Mouse (Mus musculus): ENCODE measurements around the gene Btbd9. TPM values are rescaled to one million over a fixed set of nuclear protein-coding genes. Genes with fewer than 3 reads are reported as not detected.

The Btbd9 gene
- total RNA-seq, 4 experiments from 2014 or later: 11.9 to 18.5 (median 12.6) TPM

DNA sequence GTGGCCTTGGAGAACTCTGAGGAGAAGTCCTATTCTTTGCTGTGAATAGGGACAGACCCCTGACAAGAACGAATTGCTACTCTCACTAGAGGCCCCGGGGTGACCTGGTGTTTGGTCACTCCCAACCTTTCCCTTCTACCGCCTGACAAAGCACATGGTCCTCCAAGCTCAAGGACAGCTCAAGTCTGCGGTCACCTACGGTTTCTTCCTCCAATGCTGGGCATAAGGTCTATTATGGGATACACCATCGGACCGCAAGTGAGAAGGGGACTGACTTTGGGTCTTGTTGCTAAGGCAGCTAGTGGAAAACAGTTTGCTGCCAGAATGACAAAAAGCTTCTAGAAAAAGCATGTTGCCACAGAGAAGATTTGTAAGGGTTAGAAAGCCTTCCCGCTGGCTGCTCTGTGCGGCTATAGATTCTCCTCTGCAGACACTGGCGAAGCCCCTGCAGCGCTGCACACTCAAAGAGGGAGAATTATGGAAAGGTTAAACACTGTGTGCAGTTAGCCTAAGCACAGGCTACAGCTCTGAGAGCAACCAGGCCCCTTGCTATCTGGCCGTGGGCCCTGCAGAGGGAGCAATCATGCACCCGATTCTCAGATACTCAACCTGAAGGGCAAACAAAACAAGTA is 235.7 kb downstream of the Btbd9 start:
- DNase-seq (ENCODE audit: low spot score in 2 of 2): no peak

GRCm38 (mm10) chr17:30339317-30339716 is 237.0 kb downstream of the Btbd9 start:
- DNase-seq (ENCODE audit: low spot score in 2 of 2): no peak

- no peak for DNase-seq (ENCODE audit: low spot score in 2 of 2)
These were observed 239.5 kb downstream of the Btbd9 start for GRCm38 (mm10) chr17:30336816-30337215.

DNA sequence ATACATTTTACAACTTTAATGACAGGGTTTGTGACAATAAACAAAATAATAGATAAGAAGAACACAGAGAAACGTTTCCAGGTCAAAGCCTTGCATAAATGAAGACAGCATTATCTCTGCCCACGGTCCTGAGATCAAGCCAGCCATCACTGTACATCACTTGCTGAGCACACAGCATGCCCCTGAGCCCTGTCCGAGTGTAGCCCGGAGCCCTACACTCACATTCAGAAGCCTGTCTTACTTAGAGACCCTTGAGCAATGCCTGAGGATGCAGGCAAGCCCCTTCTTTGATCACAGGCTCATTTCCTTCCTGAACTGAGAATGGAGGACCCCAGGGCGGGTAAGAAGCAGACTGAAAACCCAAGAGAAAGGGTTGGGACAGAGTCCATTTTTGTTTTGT is 240.0 kb downstream of the Btbd9 start:
- DNase-seq (ENCODE audit: low spot score in 2 of 2): no peak

DNA sequence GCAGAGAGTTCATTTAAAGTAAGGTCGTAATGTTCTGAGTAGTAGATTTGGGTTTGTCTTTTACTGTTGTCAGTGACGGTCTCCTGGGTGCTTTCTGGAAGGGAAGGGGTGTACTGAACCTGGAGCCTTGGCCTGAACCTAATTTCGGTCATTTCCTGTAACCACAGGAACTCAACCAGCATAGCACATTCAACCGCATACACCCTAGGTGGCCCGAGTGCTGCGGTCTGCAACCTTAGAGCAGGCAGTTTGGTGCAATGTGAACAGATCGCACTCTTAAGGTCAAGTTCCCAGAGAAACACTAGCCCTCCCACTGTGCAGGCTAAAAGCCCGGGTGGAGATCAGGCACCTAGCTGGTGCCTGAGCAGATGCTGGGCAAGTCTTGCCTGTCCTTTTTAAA is 240.5 kb downstream of the Btbd9 start:
- DNase-seq (ENCODE audit: low spot score in 2 of 2): no peak

- no peak for DNase-seq (ENCODE audit: low spot score in 2 of 2)
These were observed 242.0 kb downstream of the Btbd9 start for GRCm38 (mm10) chr17:30334257-30334656.

- DNase-seq (ENCODE audit: low spot score in 2 of 2): no peak
These were observed 243.2 kb downstream of the Btbd9 start for GRCm38 (mm10) chr17:30333136-30333535.

GRCm38 (mm10) chr17:30331380-30331779 is 244.9 kb downstream of the Btbd9 start:
- DNase-seq (ENCODE audit: low spot score in 2 of 2): no peak

DNA sequence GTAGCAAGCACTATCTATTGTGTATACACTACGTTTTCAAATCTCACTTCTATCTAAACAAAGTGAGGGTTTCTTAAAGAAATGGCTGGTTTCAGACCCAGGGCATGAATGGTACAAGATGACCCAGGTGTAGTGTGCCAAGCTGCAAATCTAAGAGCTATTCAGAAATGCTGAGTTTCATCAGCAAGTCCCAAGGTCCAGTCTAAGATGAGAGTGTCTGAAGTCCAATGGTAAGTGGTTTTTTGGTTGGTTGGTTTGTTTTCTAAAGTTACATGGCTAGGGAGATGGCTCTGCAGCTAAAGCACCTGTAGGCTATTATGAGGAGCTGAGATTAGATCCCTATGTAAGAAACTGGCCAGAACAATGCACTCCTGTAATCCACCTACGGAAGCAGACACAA is 246.8 kb downstream of the Btbd9 start:
- no peak for DNase-seq (ENCODE audit: low spot score in 2 of 2)

DNA sequence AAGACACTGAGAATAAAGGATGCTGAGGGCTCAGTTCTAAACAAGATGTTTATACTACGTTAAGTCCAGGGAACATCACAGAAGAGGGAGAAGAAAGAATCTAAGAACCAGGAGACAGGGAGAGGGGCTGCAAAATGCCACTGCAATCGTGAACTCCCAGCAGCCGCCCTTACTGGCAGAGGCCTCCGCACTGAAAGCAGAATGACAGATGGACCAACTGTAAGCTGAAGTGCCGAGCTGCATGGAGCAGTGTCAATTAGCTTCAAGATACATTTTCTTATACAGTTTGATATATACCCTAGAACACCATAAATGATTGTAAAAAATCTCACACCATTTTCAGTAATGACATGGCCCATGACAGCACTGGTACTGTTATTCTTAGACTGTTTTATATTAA is 247.4 kb downstream of the Btbd9 start:
- DNase-seq (ENCODE audit: low spot score in 2 of 2): no peak

DNA sequence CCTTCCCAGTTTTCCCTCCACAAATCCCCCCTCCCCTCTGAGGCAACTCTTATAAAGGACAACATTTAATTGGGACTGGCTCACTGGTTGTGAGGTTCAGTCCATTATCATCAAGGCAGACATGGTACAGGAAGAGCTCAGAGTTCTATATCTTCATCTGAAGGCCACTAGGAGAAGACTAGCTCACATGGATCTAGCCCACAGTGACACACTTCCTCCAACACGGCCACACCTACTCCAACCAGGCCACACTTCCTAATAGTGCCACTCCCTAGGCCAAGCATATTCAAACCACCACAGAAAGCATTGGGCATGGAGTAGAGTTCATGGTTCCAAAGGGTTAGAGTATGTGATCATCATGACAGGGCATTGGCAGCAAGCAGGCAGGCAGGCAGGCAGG is 249.4 kb downstream of the Btbd9 start:
- DNase-seq (ENCODE audit: low spot score in 2 of 2): no peak

- no peak for DNase-seq (ENCODE audit: low spot score in 2 of 2)
These were observed 256.0 kb downstream of the Btbd9 start for GRCm38 (mm10) chr17:30320301-30320700.

DNA sequence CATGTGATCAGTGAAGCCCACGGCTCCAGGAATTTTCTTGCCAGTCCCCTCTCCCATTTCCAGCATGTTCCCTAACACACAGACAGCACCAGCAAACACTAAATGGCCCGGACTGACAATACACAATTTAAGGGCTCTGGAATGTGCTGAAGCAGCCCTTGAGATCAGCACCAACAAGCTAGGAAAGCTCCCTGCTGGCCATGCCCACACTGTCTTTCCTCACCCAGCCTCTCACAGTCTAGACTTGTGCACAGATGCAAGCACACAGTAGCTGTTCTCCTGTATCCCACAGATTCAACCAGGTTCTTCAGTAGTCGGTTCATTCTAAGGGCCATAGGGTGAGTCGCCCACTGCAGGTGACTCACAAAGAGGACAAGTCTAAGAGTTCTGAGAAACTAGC is 263.6 kb downstream of the Btbd9 start:
- DNase-seq (ENCODE audit: low spot score in 2 of 2): no peak

DNA sequence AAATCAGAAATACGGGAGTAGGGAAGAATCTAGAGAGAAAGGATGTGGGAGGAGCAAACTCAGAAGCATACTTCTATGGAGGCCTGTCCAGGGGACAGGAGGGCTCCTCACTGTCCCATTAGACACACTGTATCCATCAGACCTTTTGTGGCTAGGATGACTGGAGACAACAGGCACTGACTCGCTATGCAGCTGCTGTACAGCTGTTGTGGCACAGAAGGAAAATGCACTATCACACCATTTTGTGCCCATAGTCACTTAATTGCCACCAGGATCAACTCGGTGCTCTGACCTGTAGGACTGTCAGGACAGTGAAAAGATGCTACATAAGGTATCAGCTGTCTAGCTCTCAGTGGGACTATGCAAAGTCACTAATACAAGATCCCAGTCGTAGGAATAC is 266.7 kb downstream of the Btbd9 start:
- no peak for DNase-seq (ENCODE audit: low spot score in 2 of 2)

DNA sequence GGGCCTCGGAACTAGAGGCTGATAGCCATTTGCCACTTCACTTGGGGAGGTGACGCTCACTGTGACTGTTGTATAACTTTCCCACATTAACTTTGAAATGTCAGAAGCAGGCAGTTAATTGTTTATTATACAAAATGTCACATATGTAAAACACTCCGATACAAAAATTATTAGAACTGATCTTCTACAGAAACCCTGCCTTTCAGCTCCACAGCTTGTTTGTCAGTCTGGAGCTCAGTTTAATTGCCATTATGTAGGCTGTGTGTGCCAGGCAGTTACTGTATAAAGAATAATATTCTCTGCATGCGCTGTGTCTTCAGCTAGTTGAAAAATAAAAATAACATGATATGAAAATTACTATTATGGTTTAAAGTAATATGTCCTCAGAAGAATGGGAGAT is 267.4 kb downstream of the Btbd9 start:
- no peak for DNase-seq (ENCODE audit: low spot score in 2 of 2)

GRCm38 (mm10) chr17:30308317-30308716 is 268.0 kb downstream of the Btbd9 start:
- DNase-seq (ENCODE audit: low spot score in 2 of 2): no peak

- no peak for DNase-seq (ENCODE audit: low spot score in 2 of 2)
These were observed 269.1 kb downstream of the Btbd9 start for GRCm38 (mm10) chr17:30307168-30307567.

- no peak for DNase-seq (ENCODE audit: low spot score in 2 of 2)
These were observed 271.5 kb downstream of the Btbd9 start for GRCm38 (mm10) chr17:30304766-30305165.

DNA sequence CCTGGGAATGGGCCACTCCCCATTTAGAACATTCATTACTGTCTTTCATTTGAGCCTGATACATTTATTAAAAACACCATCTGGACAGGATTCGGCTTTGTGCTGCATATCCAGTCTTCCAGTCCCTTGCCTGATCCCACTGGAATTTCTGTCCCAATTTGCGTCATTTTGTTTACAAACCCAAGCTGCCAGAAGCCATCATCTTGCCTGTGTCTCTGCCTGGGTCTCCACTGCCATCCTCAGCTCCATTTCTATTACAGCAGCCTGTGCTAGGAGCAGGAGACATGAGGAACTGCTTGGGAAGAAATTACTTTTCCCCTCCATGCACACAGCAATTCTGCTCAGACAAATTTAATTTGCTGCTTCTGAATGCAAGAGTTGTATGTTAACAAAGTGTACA is 274.9 kb downstream of the Btbd9 start:
- no peak for DNase-seq (ENCODE audit: low spot score in 2 of 2)

GRCm38 (mm10) chr17:30297432-30297831 is 278.9 kb downstream of the Btbd9 start:
- no peak for DNase-seq (ENCODE audit: low spot score in 2 of 2)

GRCm38 (mm10) chr17:30296069-30296468 is 280.2 kb downstream of the Btbd9 start:
- DNase-seq (ENCODE audit: low spot score in 2 of 2): no peak

DNA sequence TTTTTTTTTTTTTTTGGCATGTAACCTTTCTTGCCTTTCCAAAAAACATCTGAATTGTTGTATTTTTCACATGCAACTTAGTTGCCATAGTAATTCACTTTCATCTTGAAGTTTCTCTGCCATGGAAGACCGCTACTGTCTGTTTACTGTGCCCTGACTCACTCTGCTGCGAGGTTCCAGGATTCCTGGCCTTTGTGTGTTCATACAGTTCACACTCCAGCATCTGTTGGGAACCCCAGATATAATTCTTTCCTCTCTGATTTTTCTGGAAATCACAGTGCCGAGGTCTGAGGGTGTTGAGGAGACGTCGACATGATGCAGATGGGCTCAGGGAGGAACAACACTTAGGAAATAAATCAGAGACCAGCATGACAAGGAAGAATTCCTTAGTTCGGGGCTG is 283.6 kb downstream of the Btbd9 start:
- no peak for DNase-seq (ENCODE audit: low spot score in 2 of 2)

- DNase-seq (ENCODE audit: low spot score in 2 of 2): no peak
These were observed 290.6 kb downstream of the Btbd9 start for GRCm38 (mm10) chr17:30285641-30286040.

GRCm38 (mm10) chr17:30283460-30284050 is 292.7 kb downstream of the Btbd9 start:
- DNase-seq (ENCODE audit: low spot score in 2 of 2): no peak

Measured in gastrocnemius, adult 8-10 months (tissue).